Mouse (Mus musculus) CD8-positive naive resting alpha-beta T cell, adult 2 months (primary cell): Measurements from ENCODE around the gene Emd.
"Not testable (repeated sequence)": the region's sequence is repeated elsewhere in the genome, so short reads cannot be mapped to it uniquely, and the experiment has no call there.

Experiments
- DNase-seq, 2 experiments: peaks; one replicate each; pipeline ENCODE4 v3.0.0; 2022; ENCODE audit warnings: low read depth in 2 of 2, low spot score in 2 of 2

Emd gene

DNA sequence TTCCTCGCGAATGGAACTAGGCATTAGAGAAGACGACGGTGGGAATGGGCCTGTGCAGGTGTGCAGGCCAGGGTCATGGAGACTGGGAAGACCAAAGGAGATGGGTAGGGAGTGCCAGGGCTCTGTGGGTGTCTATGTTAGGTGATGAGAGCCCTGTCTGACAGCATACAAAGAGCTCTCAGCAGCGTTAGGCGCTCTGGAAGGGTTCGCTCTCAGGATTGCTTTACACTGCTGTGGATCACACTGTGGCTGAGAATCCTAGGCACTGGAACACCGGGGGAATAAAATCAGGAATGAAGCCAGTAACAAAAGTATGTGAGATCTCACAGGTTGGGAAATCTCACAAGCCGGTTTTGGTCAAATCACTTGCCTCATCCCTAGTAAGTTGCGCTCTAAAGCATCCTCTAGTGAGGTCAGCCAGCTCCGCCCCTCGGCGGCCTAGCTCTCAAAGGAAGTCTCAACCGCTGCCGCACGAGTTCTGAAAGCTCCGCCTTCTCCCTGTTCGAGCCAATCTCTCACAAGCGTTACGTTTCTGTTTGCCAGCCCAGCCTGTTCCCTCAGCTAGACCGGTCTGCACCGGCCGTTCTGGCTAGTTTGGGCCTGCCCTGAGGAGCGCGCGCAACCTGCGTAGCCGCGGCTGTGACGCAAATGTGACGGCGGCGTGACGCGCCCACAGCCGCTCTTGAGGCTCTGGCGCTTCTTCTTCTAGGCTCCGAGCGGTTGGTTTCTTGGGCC, at the start of gene Emd:
Gene Emd (plus strand): TSS at position 535 of the 735 bp plus-strand sequence.
- peak; percentile 83 for DNase-seq

GRCm38 (mm10) chrX:74218496-74218895, 36.0 kb upstream of the Emd start:
- DNase-seq = no peak

DNA sequence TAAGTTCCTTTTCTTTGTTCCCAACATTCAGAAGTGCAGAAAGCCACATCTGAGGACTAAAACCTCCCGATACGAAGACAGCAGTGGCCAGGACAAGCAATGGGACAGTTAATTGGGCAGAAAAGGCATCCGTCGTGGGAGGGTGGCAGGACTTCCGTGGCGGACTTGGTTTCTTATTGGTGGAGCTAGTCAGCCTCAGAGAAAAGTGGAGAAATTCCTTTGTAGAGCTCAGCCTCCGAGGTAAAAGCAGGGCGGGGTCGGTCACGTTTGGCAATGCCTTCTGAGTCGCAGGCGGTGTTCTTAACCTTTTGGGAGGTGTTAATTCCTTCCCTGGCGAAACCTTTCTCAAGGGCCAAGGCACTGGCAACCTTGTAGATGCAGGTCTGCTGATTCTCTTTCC, 35.0 kb upstream of the Emd start:
- no peak for DNase-seq

DNA sequence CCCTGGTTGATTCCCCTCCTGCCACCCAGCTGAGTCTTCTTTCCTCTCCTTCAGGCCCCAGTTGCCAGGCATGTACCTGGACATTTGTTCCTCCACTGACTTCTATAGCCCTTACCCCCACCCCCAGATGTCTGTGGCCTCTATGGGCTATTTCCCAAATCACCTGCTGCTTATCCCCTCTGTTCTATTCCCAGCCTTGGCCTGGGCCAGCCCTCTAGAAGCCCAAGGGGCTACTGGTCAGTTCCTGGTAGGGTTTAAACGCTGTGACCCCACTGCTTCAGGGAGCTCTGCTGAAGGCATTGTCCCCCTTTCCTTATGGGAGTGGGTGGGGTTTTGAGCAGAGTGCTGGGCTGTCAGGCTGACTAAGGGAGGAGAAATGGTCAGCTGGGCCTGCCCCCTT, 34.4 kb upstream of the Emd start:
- not testable (repeated sequence) for DNase-seq

- no peak for DNase-seq
Observed at GRCm38 (mm10) chrX:74230038-74230437, 24.4 kb upstream of the Emd start.

DNA sequence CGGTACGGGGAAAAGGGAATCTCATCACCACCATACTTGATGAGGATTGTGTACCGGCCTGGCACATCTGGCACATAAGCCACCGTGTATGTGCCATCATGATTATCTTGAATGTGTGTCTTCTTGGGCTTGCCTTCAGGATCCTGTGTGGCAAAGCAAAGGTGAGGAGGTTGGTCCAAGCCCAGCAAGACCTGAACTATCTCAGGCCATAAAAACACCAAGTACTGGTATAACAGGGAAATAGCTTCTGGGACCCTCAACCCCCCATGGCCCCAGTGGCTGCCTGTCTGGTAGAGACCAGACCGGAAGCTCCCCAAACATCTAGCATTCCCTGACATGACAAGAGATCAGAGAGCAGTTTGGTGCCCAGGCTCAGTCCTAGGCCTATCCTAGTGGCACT, 21.3 kb upstream of the Emd start:
- no peak for DNase-seq

- DNase-seq = no peak
Observed at GRCm38 (mm10) chrX:74240332-74240731, 14.2 kb upstream of the Emd start.

- DNase-seq = no peak
Observed at GRCm38 (mm10) chrX:74243396-74243795, 11.1 kb upstream of the Emd start.

DNA sequence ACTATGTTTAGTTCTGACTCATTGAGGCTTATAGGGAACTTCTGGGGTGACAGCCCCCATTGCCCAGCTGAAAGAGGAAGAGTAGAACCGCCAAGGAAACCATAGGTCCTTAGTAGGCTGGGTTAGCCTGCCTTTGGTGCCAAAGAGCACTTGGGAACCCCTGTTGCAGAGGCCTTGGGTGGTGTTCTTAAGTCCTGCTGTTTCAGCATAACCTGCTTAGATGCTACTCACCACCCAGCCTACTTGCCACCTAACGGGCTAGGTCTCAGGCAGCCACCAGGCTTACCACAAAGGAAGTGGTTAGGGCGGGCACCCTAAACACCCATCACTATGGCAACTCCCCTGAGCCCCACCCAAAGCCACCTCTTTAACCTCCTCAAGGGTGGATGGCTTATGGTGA, 10.7 kb upstream of the Emd start:
- peak; percentile 67 to 74 for DNase-seq

DNA sequence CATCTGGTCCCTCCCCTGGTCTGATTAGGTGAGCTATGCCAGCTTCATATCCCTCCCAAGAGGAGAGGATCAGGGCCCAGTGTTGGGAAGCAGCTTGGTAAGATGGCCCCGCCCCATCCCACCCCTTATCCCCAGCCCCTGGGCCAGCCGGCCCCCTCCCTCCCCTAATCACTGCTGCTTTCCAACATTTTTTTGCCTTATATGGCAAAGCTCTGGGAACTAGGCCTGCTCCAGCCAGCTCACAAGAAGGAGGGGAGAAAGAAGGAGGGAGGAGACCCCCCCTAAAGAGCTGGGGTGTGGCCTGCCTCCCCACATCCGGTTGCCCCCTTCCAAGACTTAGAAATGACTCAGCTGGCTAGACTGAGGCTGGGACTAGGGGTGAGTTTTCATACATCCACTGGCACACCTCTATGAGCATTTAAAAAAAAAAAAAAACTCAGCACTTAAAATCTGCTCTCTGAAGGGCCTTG, 9.8 kb upstream of the Emd start:
- peak in 1 of 2 experiments; percentile 20 for DNase-seq

DNA sequence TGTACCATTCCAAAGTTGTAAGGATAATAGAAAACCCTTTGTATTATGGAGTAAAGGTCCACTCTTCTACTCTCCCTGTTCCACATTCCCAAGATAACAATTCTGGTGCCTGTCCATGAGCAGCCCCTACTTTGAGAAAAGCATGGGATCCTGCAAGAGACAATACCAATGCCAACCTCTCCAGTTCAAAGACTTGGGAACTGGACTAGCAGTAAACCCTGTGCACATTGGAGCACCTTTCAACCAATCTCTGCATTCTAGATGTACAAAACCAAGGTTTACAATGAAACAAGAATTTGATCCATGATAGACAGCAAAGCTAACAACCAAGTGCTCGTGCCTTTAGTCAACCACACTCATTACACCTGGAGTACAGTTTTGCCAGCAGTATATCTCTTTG, 9.4 kb upstream of the Emd start:
- DNase-seq = no peak

- peak; percentile 25 to 39 for DNase-seq
Observed at GRCm38 (mm10) chrX:74245687-74246086, 8.8 kb upstream of the Emd start.

- DNase-seq = peak; percentile 65 to 68
Observed at GRCm38 (mm10) chrX:74246213-74246681, 8.2 kb upstream of the Emd start.

DNA sequence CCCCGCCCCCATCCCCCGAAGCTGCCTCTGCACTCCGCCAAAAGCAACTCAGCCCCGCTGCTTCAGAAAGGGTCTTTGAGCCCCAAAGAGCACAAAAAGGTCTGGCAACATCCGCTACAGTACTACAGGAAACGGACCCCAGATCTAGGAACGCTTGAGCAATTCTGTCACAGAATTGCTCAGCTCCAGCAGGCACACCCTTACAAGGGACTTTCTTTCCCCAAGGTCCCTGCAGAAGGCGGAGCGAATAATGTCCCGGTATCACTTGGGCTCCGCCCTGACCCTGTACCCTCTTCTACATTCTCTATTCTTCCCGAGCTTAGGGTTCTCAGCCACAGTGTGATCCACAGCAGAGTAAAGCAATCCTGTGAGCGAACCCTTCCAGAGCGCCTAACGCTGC, 7.8 kb upstream of the Emd start:
- no peak for DNase-seq

- peak; percentile 23 to 44 for DNase-seq
Observed at GRCm38 (mm10) chrX:74248651-74249050, 5.8 kb upstream of the Emd start.

GRCm38 (mm10) chrX:74249615-74250014, 4.9 kb upstream of the Emd start, which contains the start of gene Flna:
TSS of gene Flna (minus strand) at chrX:74249820.
- DNase-seq = peak; percentile 32 to 36

DNA sequence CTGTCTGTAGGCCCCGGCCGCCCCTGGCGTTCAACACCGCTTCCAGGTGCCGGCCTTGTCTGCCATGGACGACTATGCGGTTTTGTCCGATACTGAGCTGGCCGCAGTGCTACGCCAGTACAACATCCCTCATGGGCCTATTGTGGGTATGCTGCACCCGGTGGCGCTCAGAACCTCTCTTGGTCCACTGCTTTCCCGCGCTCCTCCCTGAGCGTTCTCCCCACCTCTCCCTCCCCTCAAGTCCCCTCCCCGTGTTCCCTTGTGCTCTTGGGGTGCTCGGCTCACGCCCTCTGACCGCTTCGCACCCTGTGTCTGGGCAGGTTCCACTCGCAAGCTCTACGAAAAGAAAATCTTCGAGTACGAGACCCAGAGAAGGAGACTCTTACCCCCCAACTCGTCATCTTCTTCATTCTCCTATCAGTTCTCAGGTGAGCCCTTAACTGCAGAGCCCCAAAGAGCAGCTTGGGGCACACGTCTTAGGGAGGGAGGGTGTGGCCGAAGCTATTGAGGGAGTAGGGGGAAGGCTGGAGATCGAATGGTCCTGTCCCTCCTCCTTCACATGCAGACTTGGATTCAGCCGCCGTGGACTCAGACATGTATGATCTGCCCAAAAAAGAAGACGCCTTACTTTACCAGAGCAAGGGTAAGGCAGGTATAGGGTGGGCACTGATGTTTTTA, 540 bp downstream of the Emd start:
- DNase-seq = no peak

GRCm38 (mm10) chrX:74257746-74258145, 3.3 kb downstream of the Emd start:
- DNase-seq = no peak

GRCm38 (mm10) chrX:74269736-74270061, 15.2 kb downstream of the Emd start:
- no peak for DNase-seq

DNA sequence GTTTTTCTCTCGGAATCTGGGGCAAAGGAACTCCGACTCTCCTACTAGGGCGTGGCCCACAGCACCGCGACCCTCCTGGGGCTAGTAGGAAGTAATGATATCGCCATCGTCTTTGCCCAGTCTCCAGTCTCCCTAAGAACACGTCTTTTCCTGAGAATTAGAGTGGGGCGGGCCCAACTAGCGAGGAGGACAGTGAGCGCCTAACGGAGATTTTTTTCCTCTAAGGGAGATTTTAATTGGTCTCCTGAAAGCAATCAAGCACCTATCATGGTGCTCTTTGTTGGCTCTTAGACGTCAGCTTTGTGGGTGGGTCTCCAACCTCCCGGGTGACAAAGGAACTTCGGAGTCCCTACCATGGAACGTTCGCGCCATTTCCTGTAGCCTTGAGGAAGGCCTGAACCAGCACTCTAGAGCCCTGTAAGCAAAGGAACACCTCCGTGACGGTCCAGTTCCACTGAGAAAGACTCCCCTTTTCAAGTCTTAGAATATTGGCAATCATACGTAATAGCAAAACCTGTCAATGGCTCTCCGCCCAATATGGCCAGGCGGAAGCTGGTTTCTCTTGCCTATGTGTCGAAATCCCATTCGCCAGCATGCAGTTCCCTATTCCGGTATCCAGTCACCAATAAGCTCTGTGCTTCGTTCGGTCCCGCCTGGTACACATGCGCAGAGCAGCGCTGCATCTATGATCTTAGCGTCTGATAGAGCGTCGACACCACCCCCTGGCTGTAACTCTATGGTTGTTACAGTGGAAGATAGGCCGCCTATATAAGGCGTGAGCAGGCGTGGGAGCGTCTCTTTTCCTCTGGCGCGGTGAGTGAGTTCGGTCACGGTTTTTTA, 15.8 kb downstream of the Emd start, which contains the start of gene Rpl10:
Gene Rpl10 (plus strand): TSS at position 751 of the 840 bp plus-strand sequence.
- peak; percentile 89 to 91 for DNase-seq

- DNase-seq = no peak
Observed at GRCm38 (mm10) chrX:74270902-74271551, 16.5 kb downstream of the Emd start.
